Mouse (Mus musculus): ENCODE results near the gene Phf21b. TPM values are rescaled to one million over a fixed set of nuclear protein-coding genes. Genes with fewer than 3 reads are reported as not detected.
A peak's percentile ranks its signal among the peaks of the same experiment; 100 is the strongest.

Gene Phf21b
- polyA plus RNA-seq, 1 experiment from 2014 or later: 0.03 TPM

GRCm38 (mm10) chr15:84843034-84843433 lies 12.8 kb downstream of the Phf21b start:
- 66% methylated on average over 10 of the region's 10 CpGs for WGBS (ENCODE audit: insufficient replicate concordance)

GRCm38 (mm10) chr15:84841925-84842821 lies 13.7 kb downstream of the Phf21b start:
- 50% methylated on average over 19 of the region's 19 CpGs for WGBS (ENCODE audit: insufficient replicate concordance)
- Histone ChIP-seq H3K9ac (no peak overlapping the region), H3K27ac (replicated peaks) (no peak overlapping the region), H3K9me3 (replicated peaks) (no peaks in the 10 kb centered on the region), H3K4me2 (no peak overlapping the region), H3K36me3 (replicated peaks) (no peaks in the 10 kb centered on the region), H3K4me3 (replicated peaks) (no peak overlapping the region), H3K27me3 (no peaks in the 10 kb centered on the region), H3K4me1 (replicated peaks) (0 out of 2 replicates have a peak, but pooled peaks cover 7% of the 10 kb centered on the region)
- no peak for ATAC-seq (ENCODE audit: insufficient read depth)

More at GRCm38 (mm10) chr15:84843034-84843433, 12.8 kb downstream of the Phf21b start:
- ATAC-seq (ENCODE audit: insufficient read depth): no peak
- Histone ChIP-seq H3K4me3 (replicated peaks) (no peak overlapping the region), H3K9ac (no peak overlapping the region), H3K27me3 (no peaks in the 10 kb centered on the region), H3K36me3 (replicated peaks) (no peaks in the 10 kb centered on the region), H3K4me2 (no peak overlapping the region), H3K4me1 (replicated peaks) (0 out of 2 replicates have a peak, but pooled peaks cover 7% of the 10 kb centered on the region), H3K27ac (replicated peaks) (no peak overlapping the region), H3K9me3 (replicated peaks) (no peaks in the 10 kb centered on the region)

- no peak overlapping the region for H3K9ac ChIP-seq
- H3K4me2 ChIP-seq: no peak overlapping the region
- H3K27ac ChIP-seq (replicated peaks): no peak overlapping the region
- 24% methylated on average over 3 of the region's 3 CpGs for WGBS (ENCODE audit: insufficient replicate concordance)
- H3K27me3 ChIP-seq: no peaks in the 10 kb centered on the region
- 0 out of 2 replicates have a peak, but pooled peaks cover 7% of the 10 kb centered on the region for H3K4me1 ChIP-seq (replicated peaks)
- no peak for ATAC-seq (ENCODE audit: insufficient read depth)
- H3K4me3 ChIP-seq (replicated peaks): no peak overlapping the region
- no peaks in the 10 kb centered on the region for H3K9me3 ChIP-seq (replicated peaks)
- no peaks in the 10 kb centered on the region for H3K36me3 ChIP-seq (replicated peaks)
Observed at GRCm38 (mm10) chr15:84840560-84840959, 15.3 kb downstream of the Phf21b start.

DNA sequence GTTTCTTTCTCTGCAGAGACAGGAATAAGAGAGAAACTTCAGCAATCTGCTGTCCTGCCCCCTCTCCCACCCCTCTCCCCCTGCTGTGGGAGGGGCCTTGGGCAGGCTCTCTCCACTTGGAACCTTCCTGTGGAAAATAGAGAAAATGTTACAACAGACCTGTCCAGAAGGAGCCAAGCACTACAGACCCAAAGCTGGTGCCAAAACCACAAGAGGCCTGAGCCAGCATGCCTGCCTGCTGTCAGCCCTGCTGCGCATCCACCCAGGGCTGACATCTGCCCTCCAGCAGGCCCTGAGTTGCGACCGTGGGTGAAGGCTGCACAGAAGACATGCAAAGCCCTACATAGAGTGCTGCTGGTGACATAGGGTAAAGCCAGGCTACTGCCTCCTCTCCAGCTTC lies 16.3 kb downstream of the Phf21b start:
- Histone ChIP-seq H3K27ac (replicated peaks) (no peak overlapping the region), H3K36me3 (replicated peaks) (no peaks in the 10 kb centered on the region), H3K4me1 (replicated peaks) (0 out of 2 replicates have a peak, but pooled peaks cover 7% of the 10 kb centered on the region), H3K4me2 (no peak overlapping the region), H3K9ac (no peak overlapping the region), H3K9me3 (replicated peaks) (no peaks in the 10 kb centered on the region), H3K4me3 (replicated peaks) (no peak overlapping the region), H3K27me3 (no peaks in the 10 kb centered on the region)
- WGBS (ENCODE audit: insufficient replicate concordance): 63% methylated on average over 3 of the region's 3 CpGs
- no peak for ATAC-seq (ENCODE audit: insufficient read depth)

DNA sequence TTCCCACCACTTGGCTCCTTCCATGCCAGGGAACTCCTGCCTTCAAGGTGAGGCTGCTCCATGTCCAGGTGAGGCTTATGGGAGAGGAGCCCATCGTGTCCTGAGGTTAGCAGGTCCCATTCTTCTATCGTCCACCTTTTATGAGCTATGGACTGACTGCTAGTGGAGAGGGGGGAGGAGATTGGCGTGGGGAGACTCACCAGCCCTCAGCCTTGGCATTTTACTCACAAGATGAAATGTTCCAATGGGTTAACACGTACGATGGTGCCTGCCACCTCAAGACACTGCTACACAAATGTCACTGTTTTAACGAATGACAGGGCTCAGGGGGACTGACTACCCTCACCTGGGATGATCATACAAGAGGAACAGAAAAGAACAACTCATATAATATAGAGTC lies 18.0 kb downstream of the Phf21b start:
- Histone ChIP-seq H3K4me3 (replicated peaks) (no peak overlapping the region), H3K27ac (replicated peaks) (no peak overlapping the region), H3K9ac (no peak overlapping the region), H3K9me3 (replicated peaks) (no peaks in the 10 kb centered on the region), H3K4me2 (no peak overlapping the region), H3K27me3 (no peaks in the 10 kb centered on the region), H3K36me3 (replicated peaks) (no peaks in the 10 kb centered on the region), H3K4me1 (replicated peaks) (0 out of 2 replicates have a peak, but pooled peaks cover 7% of the 10 kb centered on the region)
- 54% methylated on average over 6 of the region's 6 CpGs for WGBS (ENCODE audit: insufficient replicate concordance)
- no peak for ATAC-seq (ENCODE audit: insufficient read depth)

DNA sequence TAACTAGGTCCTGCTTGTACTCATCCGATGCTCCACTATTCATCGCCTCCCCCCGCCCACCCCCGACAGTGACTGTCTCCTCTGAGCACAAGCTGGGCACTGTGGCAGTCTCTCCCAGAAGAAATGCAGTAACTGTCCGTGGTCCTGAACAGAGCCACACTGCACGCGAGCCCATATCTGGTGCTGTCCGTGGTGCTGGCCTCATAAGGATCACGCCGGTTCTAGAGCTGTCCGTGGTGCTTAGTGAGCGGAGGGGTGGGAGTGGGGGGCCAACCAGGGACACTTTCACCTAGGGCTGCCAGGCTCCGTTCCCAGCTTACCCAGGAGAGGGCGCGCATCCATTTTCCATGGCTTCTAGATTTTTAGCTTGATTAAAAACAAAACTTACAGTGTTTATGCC lies 26.4 kb downstream of the Phf21b start:
- no peak overlapping the region for H3K27ac ChIP-seq (replicated peaks)
- no peak overlapping the region for H3K9ac ChIP-seq
- no peak overlapping the region for H3K4me2 ChIP-seq
- no peak overlapping the region for H3K4me3 ChIP-seq (replicated peaks)
- H3K27me3 ChIP-seq: no peaks in the 10 kb centered on the region
- no peaks in the 10 kb centered on the region for H3K4me1 ChIP-seq (replicated peaks)
- ATAC-seq (ENCODE audit: insufficient read depth): peak; percentile 18; the same call in 1 of the 2 replicates
- no peaks in the 10 kb centered on the region for H3K9me3 ChIP-seq (replicated peaks)
- no peaks in the 10 kb centered on the region for H3K36me3 ChIP-seq (replicated peaks)
- WGBS (ENCODE audit: insufficient replicate concordance): 5% methylated on average over 15 of the region's 15 CpGs

DNA sequence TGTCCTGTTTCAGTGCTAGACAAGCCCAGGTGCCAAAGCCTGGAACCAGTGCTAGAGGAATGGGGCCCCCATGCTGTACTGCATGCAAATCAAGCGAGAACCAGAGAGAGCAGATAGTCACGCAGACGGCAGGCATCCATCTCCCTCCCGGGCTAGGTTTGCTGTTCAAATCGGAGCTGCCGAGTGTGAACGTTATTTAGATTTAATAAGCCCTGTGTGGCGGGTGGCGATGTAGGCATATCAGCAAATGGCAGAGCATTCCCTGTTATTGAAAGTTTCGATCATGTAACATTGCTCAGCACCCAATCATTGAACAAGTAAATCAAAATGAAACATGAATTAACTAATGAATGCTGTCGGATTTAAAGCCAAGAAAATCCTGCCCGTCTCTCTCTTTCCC lies 27.2 kb downstream of the Phf21b start:
- no peaks in the 10 kb centered on the region for H3K36me3 ChIP-seq (replicated peaks)
- H3K27ac ChIP-seq (replicated peaks): no peak overlapping the region
- no peak overlapping the region for H3K4me3 ChIP-seq (replicated peaks)
- ATAC-seq (ENCODE audit: insufficient read depth): no peak
- H3K27me3 ChIP-seq: no peaks in the 10 kb centered on the region
- no peak overlapping the region for H3K9ac ChIP-seq
- H3K9me3 ChIP-seq (replicated peaks): no peaks in the 10 kb centered on the region
- no peaks in the 10 kb centered on the region for H3K4me1 ChIP-seq (replicated peaks)
- H3K4me2 ChIP-seq: no peak overlapping the region
- 72% methylated on average over 12 of the region's 12 CpGs for WGBS (ENCODE audit: insufficient replicate concordance)

- WGBS (ENCODE audit: insufficient replicate concordance): 61% methylated on average over 4 of the region's 4 CpGs
- no peak overlapping the region for H3K9ac ChIP-seq
Observed at GRCm38 (mm10) chr15:84823086-84823485, 32.8 kb downstream of the Phf21b start.

GRCm38 (mm10) chr15:84820811-84821210 lies 35.0 kb downstream of the Phf21b start:
- H3K36me3 ChIP-seq (replicated peaks): no peaks in the 10 kb centered on the region
- H3K27ac ChIP-seq (replicated peaks): no peak overlapping the region
- ATAC-seq (ENCODE audit: insufficient read depth): no peak
- no peaks in the 10 kb centered on the region for H3K9me3 ChIP-seq (replicated peaks)
- H3K4me1 ChIP-seq (replicated peaks): no peaks in the 10 kb centered on the region
- H3K27me3 ChIP-seq: no peaks in the 10 kb centered on the region
- H3K4me2 ChIP-seq: no peak overlapping the region
- 73% methylated on average over 4 of the region's 4 CpGs for WGBS (ENCODE audit: insufficient replicate concordance)
- H3K9ac ChIP-seq: no peak overlapping the region
- no peak overlapping the region for H3K4me3 ChIP-seq (replicated peaks)

More at GRCm38 (mm10) chr15:84823086-84823485, 32.8 kb downstream of the Phf21b start:
- no peaks in the 10 kb centered on the region for H3K9me3 ChIP-seq (replicated peaks)
- no peak overlapping the region for H3K4me3 ChIP-seq (replicated peaks)
- H3K27me3 ChIP-seq: no peaks in the 10 kb centered on the region
- H3K4me1 ChIP-seq (replicated peaks): no peaks in the 10 kb centered on the region
- no peak overlapping the region for H3K27ac ChIP-seq (replicated peaks)
- H3K36me3 ChIP-seq (replicated peaks): no peaks in the 10 kb centered on the region
- ATAC-seq (ENCODE audit: insufficient read depth): no peak
- no peak overlapping the region for H3K4me2 ChIP-seq

GRCm38 (mm10) chr15:84818284-84818683 lies 37.6 kb downstream of the Phf21b start:
- no peak for ATAC-seq (ENCODE audit: insufficient read depth)
- H3K27ac ChIP-seq (replicated peaks): no peak overlapping the region
- H3K4me2 ChIP-seq: no peak overlapping the region
- H3K36me3 ChIP-seq (replicated peaks): no peaks in the 10 kb centered on the region
- no peaks in the 10 kb centered on the region for H3K27me3 ChIP-seq
- no peaks in the 10 kb centered on the region for H3K9me3 ChIP-seq (replicated peaks)
- WGBS (ENCODE audit: insufficient replicate concordance): 63% methylated on average over 11 of the region's 11 CpGs
- H3K4me3 ChIP-seq (replicated peaks): no peak overlapping the region
- no peak overlapping the region for H3K9ac ChIP-seq
- H3K4me1 ChIP-seq (replicated peaks): no peaks in the 10 kb centered on the region

GRCm38 (mm10) chr15:84817589-84817988 lies 38.3 kb downstream of the Phf21b start:
- 59% methylated on average over 3 of the region's 3 CpGs for WGBS (ENCODE audit: insufficient replicate concordance)
- ATAC-seq (ENCODE audit: insufficient read depth): no peak
- H3K27ac ChIP-seq (replicated peaks): no peak overlapping the region
- H3K36me3 ChIP-seq (replicated peaks): no peaks in the 10 kb centered on the region
- H3K4me2 ChIP-seq: no peak overlapping the region
- H3K4me1 ChIP-seq (replicated peaks): no peaks in the 10 kb centered on the region
- H3K9me3 ChIP-seq (replicated peaks): no peaks in the 10 kb centered on the region
- no peak overlapping the region for H3K4me3 ChIP-seq (replicated peaks)
- no peaks in the 10 kb centered on the region for H3K27me3 ChIP-seq
- no peak overlapping the region for H3K9ac ChIP-seq
